Mouse (Mus musculus) myocyte (in vitro differentiated cells): ENCODE results near the gene Ilvbl. TPM values are rescaled to one million over a fixed set of nuclear protein-coding genes. Genes with fewer than 3 reads are reported as not detected.

ENCODE experiments used
- H3K27me3 ChIP-seq: one replicate; pipeline ENCODE4 v1.6.1; 2011; ENCODE audit not compliant: control insufficient read depth, insufficient read depth, insufficient read length
- H3K36me3 ChIP-seq: one replicate; pipeline ENCODE4 v1.6.1; 2011; ENCODE audit not compliant: control insufficient read depth, insufficient read depth
- H3K4me2 ChIP-seq: one replicate; pipeline ENCODE4 v1.6.1; 2011; ENCODE audit warnings: low read depth, control low read depth
- H3K4me3 ChIP-seq: one replicate; pipeline ENCODE4 v1.5.1; 2011; ENCODE audit warnings: mild to moderate bottlenecking, control low read depth, moderate library complexity
- H3K79me2 ChIP-seq: one replicate; pipeline ENCODE4 v1.6.1; 2011; ENCODE audit not compliant: control insufficient read depth, insufficient read depth
- H3ac ChIP-seq: one replicate; pipeline ENCODE4 v1.6.1; 2011; ENCODE audit not compliant: control insufficient read depth, insufficient read length
- CEBPB ChIP-seq: IDR thresholded peaks from 2 replicates; pipeline ENCODE4 v1.6.1; 2011; ENCODE audit warnings: mild to moderate bottlenecking, moderate library complexity; ENCODE audit not compliant: poor library complexity, insufficient read depth, severe bottlenecking
- E2F4 ChIP-seq: IDR thresholded peaks from one replicate; pipeline ENCODE4 v1.6.1; 2011; ENCODE audit warnings: mild to moderate bottlenecking, control low read depth, moderate library complexity; ENCODE audit not compliant: insufficient read depth
- MAX ChIP-seq: IDR thresholded peaks from one replicate; pipeline ENCODE4 v1.6.1; 2011; ENCODE audit warnings: low read depth, mild to moderate bottlenecking, control low read depth
- MYOD1 ChIP-seq, 3 experiments: IDR thresholded peaks; one replicate each; pipeline ENCODE4 v1.6.1; 2011; ENCODE audit warnings: control low read depth in 2 of 3, low read depth in 2 of 3, mild to moderate bottlenecking in 2 of 3, moderate library complexity in 1 of 3; ENCODE audit not compliant: insufficient read length in 2 of 3, control insufficient read depth in 1 of 3
- MYOG ChIP-seq, 3 experiments: IDR thresholded peaks; one replicate each; pipeline ENCODE4 v1.6.1; 2011; ENCODE audit warnings: control low read depth in 2 of 3, low read depth in 2 of 3, mild to moderate bottlenecking in 2 of 3; ENCODE audit not compliant: insufficient read length in 2 of 3, control insufficient read depth in 1 of 3, insufficient read depth in 1 of 3
- POLR2A ChIP-seq: IDR thresholded peaks from one replicate; pipeline ENCODE4 v1.6.1; 2011; ENCODE audit warnings: low read depth, mild to moderate bottlenecking, control low read depth, moderate library complexity; ENCODE audit not compliant: insufficient read length
- POLR2AphosphoS2 ChIP-seq: IDR thresholded peaks from one replicate; pipeline ENCODE4 v1.6.1; 2011; ENCODE audit warnings: low read depth, control low read depth; ENCODE audit not compliant: insufficient read length
- REST ChIP-seq: IDR thresholded peaks from one replicate; pipeline ENCODE4 v1.6.1; 2011; ENCODE audit warnings: mild to moderate bottlenecking, control low read depth, moderate library complexity; ENCODE audit not compliant: insufficient read depth, insufficient read length
- SRF ChIP-seq: IDR thresholded peaks from one replicate; pipeline ENCODE4 v1.6.1; 2011; ENCODE audit warnings: low read depth; ENCODE audit not compliant: control insufficient read depth, insufficient read length
- TCF12 ChIP-seq: IDR thresholded peaks from one replicate; pipeline ENCODE4 v1.6.1; 2011; ENCODE audit warnings: mild to moderate bottlenecking, control low read depth; ENCODE audit not compliant: poor library complexity, insufficient read depth, severe bottlenecking
- TCF3 ChIP-seq: IDR thresholded peaks from one replicate; pipeline ENCODE4 v1.6.1; 2011; ENCODE audit warnings: low read depth, control low read depth; ENCODE audit not compliant: insufficient read length
- USF1 ChIP-seq: IDR thresholded peaks from one replicate; pipeline ENCODE4 v1.6.1; 2011; ENCODE audit warnings: low read depth, mild to moderate bottlenecking, control low read depth, moderate library complexity
- polyA plus RNA-seq: library from polyadenylated mRNA; unstranded; fragments of >200 nt; fragmentation: generic; extraction: Trizol; gene quantifications from one replicate; pipeline ENCODE4 v1.2.1, GENCODE M21; 2012; ENCODE audit warnings: missing spikeins

Gene Ilvbl
- polyA plus RNA-seq, 1 experiment = 49.6 TPM

- TF ChIP-seq MAX (no peak), POLR2A (no peak), USF1 (no peak), E2F4 (no peak), TCF12 (no peak), SRF (no peak), REST (no peak), TCF3 (no peak), MYOG (IDR thresholded peaks at IDR 0.05; ENCODE audit: control insufficient read depth in 1 of 3, insufficient read depth in 1 of 3, insufficient read length in 2 of 3, low read depth in 2 of 3) (no peak), MYOD1 (IDR thresholded peaks at IDR 0.05; ENCODE audit: control insufficient read depth in 1 of 3, insufficient read length in 2 of 3, low read depth in 2 of 3) (no peak), CEBPB (no peak), POLR2AphosphoS2 (no peak)
- Histone ChIP-seq H3K4me2 (no peak overlapping the region), H3K4me3 (no peak overlapping the region), H3ac (no peak overlapping the region), H3K36me3 (peaks cover 36% of the 10 kb centered on the region), H3K27me3 (no peaks in the 10 kb centered on the region), H3K79me2 (peaks cover 19% of the 10 kb centered on the region)
Observed at GRCm38 (mm10) chr10:78589291-78589690, 15.1 kb downstream of the Ilvbl start.

GRCm38 (mm10) chr10:78589901-78590300 is 15.8 kb downstream of the Ilvbl start:
- Histone ChIP-seq H3ac (no peak overlapping the region), H3K4me3 (peak overlapping the region; percentile 92), H3K79me2 (peaks cover 19% of the 10 kb centered on the region), H3K36me3 (peaks cover 30% of the 10 kb centered on the region), H3K4me2 (peak overlapping the region; percentile 69), H3K27me3 (no peaks in the 10 kb centered on the region)
- TF ChIP-seq TCF12 = no peak
- no peak for TF ChIP-seq USF1
- TF ChIP-seq POLR2A = no peak

- Histone ChIP-seq H3K27me3 (no peaks in the 10 kb centered on the region), H3K36me3 (peaks cover 22% of the 10 kb centered on the region), H3ac (peak overlapping the region; percentile 63), H3K4me2 (peak overlapping the region; percentile 69), H3K4me3 (peak overlapping the region; percentile 92), H3K79me2 (peaks cover 19% of the 10 kb centered on the region)
- no peak for TF ChIP-seq TCF3
- no peak for TF ChIP-seq POLR2A
- no peak for TF ChIP-seq REST
- TF ChIP-seq SRF = no peak
- TF ChIP-seq MAX = no peak
- TF ChIP-seq E2F4 = no peak
- no peak for TF ChIP-seq MYOD1 (IDR thresholded peaks at IDR 0.05; ENCODE audit: control insufficient read depth in 1 of 3, insufficient read length in 2 of 3, low read depth in 2 of 3)
Observed at GRCm38 (mm10) chr10:78590744-78591143, 16.6 kb downstream of the Ilvbl start.

DNA sequence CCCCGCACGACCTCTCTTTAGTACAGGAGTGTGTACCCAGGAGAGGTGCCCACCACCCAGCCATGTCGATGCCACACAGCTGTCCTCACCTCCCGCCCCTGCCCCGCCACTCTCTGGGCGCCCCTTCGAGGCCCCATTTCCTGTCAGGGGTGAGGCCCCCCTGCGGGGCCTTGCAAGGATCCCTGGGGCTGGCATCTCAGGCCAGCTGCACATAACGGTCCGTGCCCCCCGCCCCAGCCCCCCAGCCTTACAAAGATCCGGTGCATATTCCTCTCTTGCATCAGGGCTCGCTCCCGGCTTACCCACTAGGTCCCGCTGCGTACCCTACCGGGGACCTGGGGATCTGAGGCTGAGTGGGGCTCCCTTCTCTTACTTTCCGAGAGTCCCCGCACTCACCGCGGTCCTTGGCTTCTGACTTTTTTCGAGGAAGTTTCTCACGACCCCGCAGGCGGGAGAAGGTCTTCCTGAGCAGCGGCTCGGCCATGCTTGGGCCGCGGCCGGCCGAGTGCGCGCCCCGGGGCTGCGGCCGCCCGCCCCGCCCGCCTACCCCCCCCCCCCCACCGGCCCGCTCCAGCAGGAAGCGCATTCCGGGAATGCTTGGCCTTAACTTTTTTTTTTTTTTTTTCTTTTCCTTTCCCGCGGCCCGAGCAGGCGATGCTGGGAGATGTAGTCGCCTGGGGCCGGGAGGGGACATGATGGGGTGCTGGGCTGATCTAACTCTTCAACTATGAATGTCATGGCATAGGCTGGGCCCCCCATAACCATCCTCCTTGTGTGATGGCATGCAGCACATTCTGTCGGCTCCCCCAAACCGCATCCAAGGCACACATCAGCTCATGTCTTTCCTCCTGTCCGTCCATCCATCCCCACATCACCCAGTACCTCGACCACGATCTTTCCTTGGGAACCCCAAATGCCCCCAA is 17.5 kb downstream of the Ilvbl start, which contains the start of gene Syde1:
Syde1 (minus strand) TSS at position 559 of the 923 bp plus-strand sequence.
- H3K4me2 ChIP-seq = peak within 1 kb of the TSS; percentile 69
- no peaks in the 10 kb centered on the region for H3K27me3 ChIP-seq
- H3K36me3 ChIP-seq = peaks cover 18% of the 10 kb centered on the region
- TF ChIP-seq SRF (no peak), E2F4 (peak; percentile 16), CEBPB (0 out of 2 replicates have a peak, but pooled peaks have one; percentile 1), POLR2A (peak; percentile 70), POLR2AphosphoS2 (peak; percentile 20), TCF12 (no peak), MYOD1 (IDR thresholded peaks at IDR 0.05; ENCODE audit: control insufficient read depth in 1 of 3, insufficient read length in 2 of 3, low read depth in 2 of 3) (peak in 1 of 3 experiments; percentile 25), USF1 (no peak), MAX (no peak), REST (no peak), MYOG (IDR thresholded peaks at IDR 0.05; ENCODE audit: control insufficient read depth in 1 of 3, insufficient read depth in 1 of 3, insufficient read length in 2 of 3, low read depth in 2 of 3) (peak in 1 of 3 experiments; percentile 23), TCF3 (no peak)
- peak within 1 kb of the TSS; percentile 63 for H3ac ChIP-seq
- H3K4me3 ChIP-seq = peak within 1 kb of the TSS; percentile 92
- peaks cover 19% of the 10 kb centered on the region for H3K79me2 ChIP-seq

DNA sequence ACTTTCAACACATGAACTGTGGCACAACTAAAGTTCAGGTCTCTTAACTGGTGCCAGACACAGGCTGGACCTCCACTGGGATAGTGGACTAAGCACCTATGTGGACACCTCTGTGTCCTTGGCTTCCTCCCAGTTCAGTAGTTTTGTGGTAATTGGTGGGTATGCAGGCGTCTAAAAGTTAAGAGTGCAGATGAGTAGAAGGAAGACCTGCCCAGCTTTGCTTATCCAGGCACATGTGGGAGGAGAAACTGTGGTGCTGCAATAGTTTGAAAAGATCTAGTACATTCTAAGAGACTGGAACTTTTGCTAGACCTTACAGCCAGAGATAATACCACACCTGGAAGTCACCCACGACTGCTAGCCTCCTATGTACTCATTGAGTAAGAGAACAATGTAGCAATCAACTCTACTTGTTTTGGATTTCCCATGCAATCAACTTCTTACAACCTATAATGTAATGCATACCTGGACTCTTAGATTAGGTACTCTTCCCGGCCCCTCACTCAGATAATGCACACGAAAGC is 18.8 kb downstream of the Ilvbl start:
- Histone ChIP-seq H3K79me2 (peaks cover 19% of the 10 kb centered on the region), H3K4me3 (no peak overlapping the region), H3K4me2 (no peak overlapping the region), H3K27me3 (no peaks in the 10 kb centered on the region), H3ac (no peak overlapping the region), H3K36me3 (peaks cover 10% of the 10 kb centered on the region)
- TF ChIP-seq REST (no peak), POLR2A (no peak), USF1 (no peak), POLR2AphosphoS2 (no peak), MYOD1 (IDR thresholded peaks at IDR 0.05; ENCODE audit: control insufficient read depth in 1 of 3, insufficient read length in 2 of 3, low read depth in 2 of 3) (no peak), MAX (no peak), TCF12 (no peak), SRF (no peak), E2F4 (no peak)
